Mouse (Mus musculus) cerebellum, adult 2 months (tissue): ENCODE measurements around the gene Atp6v1c2.

Experiments used
- CTCF ChIP-seq: fragments of 200-500 bp; IDR thresholded peaks from 2 replicates; pipeline ENCODE4 v1.5.1; 2011; ENCODE audit warnings: low read depth, mild to moderate bottlenecking, control low read depth, low read length, moderate library complexity, borderline replicate concordance; ENCODE audit not compliant: insufficient read depth
- POLR2A ChIP-seq: fragments of 200-500 bp; IDR thresholded peaks from 2 replicates; pipeline ENCODE4 v1.6.1; 2011; ENCODE audit warnings: low read length, control low read depth, borderline replicate concordance; ENCODE audit not compliant: insufficient read depth

DNA sequence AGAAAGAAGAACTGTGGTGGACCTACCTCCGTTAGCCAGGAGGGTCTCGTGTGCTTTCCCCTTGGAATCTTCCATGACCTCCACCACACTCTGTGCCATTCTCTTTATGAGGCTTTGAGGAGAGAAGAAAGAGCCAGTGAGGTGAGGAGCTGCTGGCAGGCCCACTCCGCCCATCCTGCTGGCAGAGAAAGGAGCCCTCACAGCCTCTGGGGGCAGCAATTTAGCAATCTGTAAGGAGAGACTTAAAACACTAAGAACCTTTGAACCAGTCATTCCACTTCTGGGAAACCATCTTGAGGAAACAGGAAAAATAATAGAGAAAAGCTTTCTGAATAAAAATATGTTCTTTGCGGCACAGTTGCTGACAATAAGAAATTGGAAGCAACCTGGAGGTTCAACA, 20.9 kb downstream of the Atp6v1c2 start:
- TF ChIP-seq CTCF (no peak), POLR2A (no peak)
